Mouse (Mus musculus): ENCODE measurements around the gene Kirrel3. TPM values are rescaled to one million over a fixed set of nuclear protein-coding genes. Genes with fewer than 3 reads are reported as not detected.

Kirrel3 gene
- polyA plus RNA-seq, 1 experiment from 2014 or later = 48.9 TPM

DNA sequence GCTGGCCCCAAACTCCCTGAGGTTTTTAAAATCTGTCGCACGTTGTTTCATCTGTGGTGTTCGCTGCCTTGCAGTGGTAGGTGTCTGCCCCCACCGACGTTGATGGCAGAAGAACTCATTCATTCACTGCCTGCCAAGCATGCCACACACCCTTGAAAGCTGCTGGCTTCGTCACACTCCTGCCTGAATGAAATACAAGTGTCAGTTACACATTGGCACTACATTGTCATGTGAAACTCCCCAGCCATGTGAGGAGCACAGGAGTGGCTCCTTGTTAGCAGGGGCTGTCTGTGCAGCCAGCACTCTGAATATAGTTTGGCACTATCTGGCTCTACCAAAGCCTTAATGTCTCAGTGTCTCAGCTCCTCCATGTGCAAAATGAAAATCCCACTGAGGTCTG, 246.8 kb downstream of the Kirrel3 start:
- ATAC-seq = no peak
- Histone ChIP-seq H3K27ac (ENCODE audit: low read depth, low read length) (no peak overlapping the region), H3K4me3 (ENCODE audit: low read length) (no peak overlapping the region), H3K4me2 (ENCODE audit: low read length) (no peak overlapping the region), H3K4me1 (ENCODE audit: control insufficient read depth, insufficient read depth, low read depth, low read length) (peaks cover 3% of the 10 kb centered on the region; the same call in 1 of the 2 replicates), H3K9ac (ENCODE audit: low read depth, low read length) (no peak overlapping the region), H3K9me3 (ENCODE audit: control insufficient read depth, low read length) (no peaks in the 10 kb centered on the region), H3K27me3 (replicated peaks; ENCODE audit: control insufficient read depth, insufficient read depth, low read length) (no peaks in the 10 kb centered on the region), H3K36me3 (ENCODE audit: control insufficient read depth, insufficient read depth, low read length) (no peaks in the 10 kb centered on the region)
- WGBS = 24% methylated on average over 6 of the region's 6 CpGs

DNA sequence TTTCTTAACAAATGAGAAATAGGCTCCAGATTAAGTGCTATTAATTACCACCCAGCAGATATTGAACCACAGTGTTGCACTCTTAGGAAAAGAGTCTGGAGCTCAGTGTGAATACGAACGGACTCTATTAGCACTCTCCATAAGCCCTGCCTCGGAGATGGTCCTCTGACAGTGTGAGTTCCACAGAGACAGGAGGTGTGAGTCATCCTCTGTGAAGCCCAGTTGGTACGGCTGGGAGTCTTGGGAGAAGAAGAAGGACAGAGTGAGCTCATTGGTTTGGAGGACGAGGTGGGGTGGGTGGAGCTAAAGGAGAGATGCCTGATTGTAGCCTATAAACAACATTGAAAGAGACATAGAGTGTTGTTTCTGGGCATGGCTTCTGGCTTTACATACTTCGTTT, 247.9 kb downstream of the Kirrel3 start:
- Histone ChIP-seq H3K27me3 (replicated peaks; ENCODE audit: control insufficient read depth, insufficient read depth, low read length) (no peaks in the 10 kb centered on the region), H3K4me1 (ENCODE audit: control insufficient read depth, insufficient read depth, low read depth, low read length) (peaks cover 3% of the 10 kb centered on the region; the same call in 1 of the 2 replicates), H3K9ac (ENCODE audit: low read depth, low read length) (no peak overlapping the region), H3K4me3 (ENCODE audit: low read length) (no peak overlapping the region), H3K4me2 (ENCODE audit: low read length) (no peak overlapping the region), H3K27ac (ENCODE audit: low read depth, low read length) (no peak overlapping the region), H3K9me3 (ENCODE audit: control insufficient read depth, low read length) (no peaks in the 10 kb centered on the region), H3K36me3 (ENCODE audit: control insufficient read depth, insufficient read depth, low read length) (no peaks in the 10 kb centered on the region)
- 74% methylated on average over 6 of the region's 6 CpGs for WGBS
- no peak for ATAC-seq

DNA sequence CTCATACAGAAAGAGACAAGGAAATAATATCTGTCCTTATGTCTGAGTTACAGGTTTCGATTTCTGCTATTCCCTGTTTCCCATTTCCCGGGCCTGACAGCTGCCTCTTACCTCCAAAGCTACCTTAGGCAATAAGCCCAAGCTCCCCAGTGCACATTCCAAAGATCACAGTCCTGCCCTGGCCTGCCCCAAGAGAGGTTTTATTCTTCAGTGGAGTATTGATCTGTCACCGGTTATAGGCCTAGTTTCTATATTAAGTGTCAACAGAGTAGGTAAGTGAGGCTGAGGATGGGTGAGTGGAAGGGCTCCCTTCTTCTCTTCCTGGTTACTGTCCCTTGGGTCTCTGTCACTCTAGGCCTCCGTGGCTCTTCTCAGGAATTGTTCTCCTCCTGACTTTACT, 249.3 kb downstream of the Kirrel3 start:
- Histone ChIP-seq H3K4me2 (ENCODE audit: low read length) (no peak overlapping the region), H3K9ac (ENCODE audit: low read depth, low read length) (no peak overlapping the region), H3K27me3 (replicated peaks; ENCODE audit: control insufficient read depth, insufficient read depth, low read length) (no peaks in the 10 kb centered on the region), H3K4me1 (ENCODE audit: control insufficient read depth, insufficient read depth, low read depth, low read length) (peaks cover 7% of the 10 kb centered on the region), H3K4me3 (ENCODE audit: low read length) (no peak overlapping the region), H3K27ac (ENCODE audit: low read depth, low read length) (no peak overlapping the region), H3K9me3 (ENCODE audit: control insufficient read depth, low read length) (no peaks in the 10 kb centered on the region), H3K36me3 (ENCODE audit: control insufficient read depth, insufficient read depth, low read length) (no peaks in the 10 kb centered on the region)
- no peak for ATAC-seq
- 92% methylated on average over 4 of the region's 4 CpGs for WGBS

DNA sequence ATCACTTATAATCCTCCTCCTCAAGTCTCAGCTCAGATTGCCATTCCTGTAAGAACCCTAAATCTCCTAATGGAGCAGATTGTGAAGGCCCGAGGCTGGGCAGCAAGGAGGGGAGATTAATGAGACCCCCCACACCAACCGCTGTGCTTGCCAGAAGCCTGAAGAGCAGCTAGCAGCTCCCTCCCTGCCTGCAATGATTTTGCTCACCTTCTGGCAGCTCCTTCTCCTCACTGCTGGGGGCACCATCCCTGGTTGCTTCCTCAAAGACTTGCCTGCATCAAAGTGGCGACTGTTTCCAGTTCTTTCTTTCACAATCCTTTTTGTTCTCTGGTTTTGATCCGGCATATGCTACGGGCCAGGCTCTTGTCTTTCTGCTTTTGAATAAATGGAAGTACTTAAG, 253.7 kb downstream of the Kirrel3 start:
- Histone ChIP-seq H3K9ac (ENCODE audit: low read depth, low read length) (no peak overlapping the region), H3K27ac (ENCODE audit: low read depth, low read length) (no peak overlapping the region), H3K4me3 (ENCODE audit: low read length) (no peak overlapping the region), H3K4me1 (ENCODE audit: control insufficient read depth, insufficient read depth, low read depth, low read length) (peaks cover 4% of the 10 kb centered on the region), H3K4me2 (ENCODE audit: low read length) (no peak overlapping the region), H3K27me3 (replicated peaks; ENCODE audit: control insufficient read depth, insufficient read depth, low read length) (no peaks in the 10 kb centered on the region), H3K9me3 (ENCODE audit: control insufficient read depth, low read length) (no peaks in the 10 kb centered on the region), H3K36me3 (ENCODE audit: control insufficient read depth, insufficient read depth, low read length) (no peaks in the 10 kb centered on the region)
- peak; percentile 50; the same call in 1 of the 2 replicates for ATAC-seq
- WGBS = 43% methylated on average over 5 of the region's 5 CpGs

DNA sequence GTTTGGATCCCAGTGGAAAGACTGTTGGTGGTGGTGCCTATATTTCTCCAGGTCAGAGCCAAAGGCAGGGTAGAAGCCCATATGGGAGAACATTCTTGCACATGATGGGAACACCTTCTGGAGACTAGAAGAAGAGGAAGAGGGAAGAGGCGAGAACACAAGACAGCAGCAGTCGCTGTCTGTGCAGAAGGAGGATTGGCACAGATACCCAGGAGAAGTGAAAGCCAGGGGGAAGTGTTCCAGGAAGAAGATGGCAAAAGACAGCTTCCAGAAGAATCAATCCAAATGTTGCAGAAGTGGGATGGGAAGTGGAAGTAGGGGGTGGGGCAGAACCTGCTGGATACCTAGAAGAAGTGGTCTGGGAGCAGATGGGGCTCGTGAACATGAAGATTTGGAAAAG, 255.1 kb downstream of the Kirrel3 start:
- no peaks in the 10 kb centered on the region for H3K27me3 ChIP-seq (replicated peaks; ENCODE audit: control insufficient read depth, insufficient read depth, low read length)
- H3K27ac ChIP-seq (ENCODE audit: low read depth, low read length) = no peak overlapping the region
- H3K4me1 ChIP-seq (ENCODE audit: control insufficient read depth, insufficient read depth, low read depth, low read length) = peaks cover 4% of the 10 kb centered on the region
- no peak overlapping the region for H3K4me3 ChIP-seq (ENCODE audit: low read length)
- H3K9me3 ChIP-seq (ENCODE audit: control insufficient read depth, low read length) = no peaks in the 10 kb centered on the region
- H3K36me3 ChIP-seq (ENCODE audit: control insufficient read depth, insufficient read depth, low read length) = no peaks in the 10 kb centered on the region
- no peak overlapping the region for H3K4me2 ChIP-seq (ENCODE audit: low read length)
- ATAC-seq = no peak
- H3K9ac ChIP-seq (ENCODE audit: low read depth, low read length) = no peak overlapping the region
- 88% methylated on average over 3 of the region's 3 CpGs for WGBS

DNA sequence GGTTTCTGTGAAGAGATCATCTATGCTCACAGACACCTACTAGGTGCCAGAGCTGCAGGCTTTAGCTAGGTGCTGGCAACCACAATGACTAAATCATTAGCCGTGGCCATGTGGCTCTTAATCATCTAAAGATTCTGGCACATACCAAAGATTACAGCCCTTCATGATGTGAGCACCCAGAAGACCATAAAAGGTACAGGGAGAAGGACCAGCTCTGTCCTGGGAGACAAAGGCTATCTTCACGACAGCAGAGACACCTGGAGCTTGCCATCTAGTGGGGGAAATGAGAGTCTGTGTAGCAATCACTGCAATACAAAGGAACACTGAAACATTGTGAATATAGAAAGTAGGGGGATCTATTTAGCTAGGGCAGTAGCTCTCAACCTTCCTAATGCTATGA, 262.3 kb downstream of the Kirrel3 start:
- H3K9me3 ChIP-seq (ENCODE audit: control insufficient read depth, low read length) = no peaks in the 10 kb centered on the region
- no peaks in the 10 kb centered on the region; the same call in 1 of the 2 replicates for H3K27me3 ChIP-seq (replicated peaks; ENCODE audit: control insufficient read depth, insufficient read depth, low read length)
- no peak overlapping the region for H3K4me3 ChIP-seq (ENCODE audit: low read length)
- H3K27ac ChIP-seq (ENCODE audit: low read depth, low read length) = no peak overlapping the region
- no peak; the same call in 1 of the 2 replicates for ATAC-seq
- H3K9ac ChIP-seq (ENCODE audit: low read depth, low read length) = no peak overlapping the region
- H3K36me3 ChIP-seq (ENCODE audit: control insufficient read depth, insufficient read depth, low read length) = no peaks in the 10 kb centered on the region
- H3K4me1 ChIP-seq (ENCODE audit: control insufficient read depth, insufficient read depth, low read depth, low read length) = no peaks in the 10 kb centered on the region; the same call in 1 of the 2 replicates
- WGBS = 46% methylated on average over 2 of the region's 2 CpGs
- H3K4me2 ChIP-seq (ENCODE audit: low read length) = no peak overlapping the region

DNA sequence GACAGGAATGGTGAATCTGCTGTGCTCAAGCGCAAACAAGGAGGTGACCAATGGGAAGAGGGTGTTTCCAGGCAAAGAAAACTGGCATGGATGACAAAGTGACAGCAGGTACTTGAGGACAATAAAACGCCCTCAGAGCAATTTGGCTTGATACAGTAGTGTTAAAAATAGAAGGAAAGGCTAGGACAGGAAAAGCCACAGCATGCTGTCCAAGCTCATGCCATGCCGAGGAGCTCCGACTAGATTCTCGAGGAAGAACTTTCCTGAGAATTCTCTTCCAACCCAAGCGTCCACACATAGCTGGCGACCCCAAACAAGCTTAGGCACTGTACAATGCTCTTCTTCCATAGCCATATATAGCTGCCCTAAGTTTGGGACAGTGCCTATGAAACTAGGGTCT, 263.5 kb downstream of the Kirrel3 start:
- H3K4me1 ChIP-seq (ENCODE audit: control insufficient read depth, insufficient read depth, low read depth, low read length) = no peaks in the 10 kb centered on the region; the same call in 1 of the 2 replicates
- no peak overlapping the region for H3K4me2 ChIP-seq (ENCODE audit: low read length)
- H3K27ac ChIP-seq (ENCODE audit: low read depth, low read length) = no peak overlapping the region
- H3K9me3 ChIP-seq (ENCODE audit: control insufficient read depth, low read length) = no peaks in the 10 kb centered on the region
- H3K4me3 ChIP-seq (ENCODE audit: low read length) = no peak overlapping the region
- no peak overlapping the region for H3K9ac ChIP-seq (ENCODE audit: low read depth, low read length)
- no peaks in the 10 kb centered on the region for H3K36me3 ChIP-seq (ENCODE audit: control insufficient read depth, insufficient read depth, low read length)
- ATAC-seq = no peak
- H3K27me3 ChIP-seq (replicated peaks; ENCODE audit: control insufficient read depth, insufficient read depth, low read length) = no peaks in the 10 kb centered on the region; the same call in 1 of the 2 replicates
- WGBS = 91% methylated on average over 7 of the region's 7 CpGs

DNA sequence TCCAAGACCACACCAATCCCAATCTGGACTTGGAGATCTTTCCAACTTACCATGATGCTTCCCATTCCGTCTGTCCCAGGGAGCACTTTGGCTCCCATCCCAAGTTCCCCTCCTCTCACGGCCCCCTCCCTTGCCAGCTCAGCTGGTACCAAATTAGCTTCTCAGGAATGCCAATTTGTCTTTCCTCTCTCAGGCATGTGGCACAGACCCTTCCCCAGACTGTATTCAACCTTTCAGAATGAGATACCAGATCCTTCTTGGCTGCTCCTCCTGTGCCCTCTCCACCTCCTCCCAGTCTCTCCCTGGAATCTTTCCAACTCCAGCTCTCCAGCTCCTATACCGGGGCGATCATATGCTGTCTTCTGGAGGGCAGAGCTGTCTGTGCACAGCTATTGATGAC, 264.2 kb downstream of the Kirrel3 start:
- no peaks in the 10 kb centered on the region for H3K9me3 ChIP-seq (ENCODE audit: control insufficient read depth, low read length)
- peak; percentile 61 for ATAC-seq
- H3K4me2 ChIP-seq (ENCODE audit: low read length) = no peak overlapping the region
- H3K27me3 ChIP-seq (replicated peaks; ENCODE audit: control insufficient read depth, insufficient read depth, low read length) = no peaks in the 10 kb centered on the region; the same call in 1 of the 2 replicates
- H3K4me3 ChIP-seq (ENCODE audit: low read length) = no peak overlapping the region
- no peak overlapping the region for H3K27ac ChIP-seq (ENCODE audit: low read depth, low read length)
- WGBS = 36% methylated on average over 4 of the region's 4 CpGs
- H3K4me1 ChIP-seq (ENCODE audit: control insufficient read depth, insufficient read depth, low read depth, low read length) = no peaks in the 10 kb centered on the region; the same call in 1 of the 2 replicates
- no peak overlapping the region for H3K9ac ChIP-seq (ENCODE audit: low read depth, low read length)
- H3K36me3 ChIP-seq (ENCODE audit: control insufficient read depth, insufficient read depth, low read length) = no peaks in the 10 kb centered on the region

DNA sequence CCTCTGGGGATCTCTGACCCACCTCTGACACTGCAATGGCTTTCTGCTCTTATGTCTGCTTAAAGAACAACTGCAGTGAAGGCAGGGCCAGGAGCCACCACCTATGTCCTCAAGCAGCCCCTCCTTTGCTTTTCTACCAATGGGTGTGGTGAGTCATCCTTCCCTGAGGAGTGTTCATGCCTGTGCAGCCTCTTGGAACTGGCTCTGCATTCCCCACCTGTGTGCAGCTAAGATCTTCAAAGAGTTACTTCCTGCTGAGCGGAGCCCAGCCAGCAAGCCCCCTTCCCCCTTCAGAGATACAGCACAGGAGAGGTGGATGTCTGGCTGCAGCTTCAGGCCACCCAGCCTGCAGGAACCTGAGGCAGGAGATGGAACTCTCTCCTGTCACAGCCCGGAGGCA, 265.2 kb downstream of the Kirrel3 start:
- ATAC-seq = no peak
- H3K27me3 ChIP-seq (replicated peaks; ENCODE audit: control insufficient read depth, insufficient read depth, low read length) = no peaks in the 10 kb centered on the region; the same call in 1 of the 2 replicates
- H3K4me3 ChIP-seq (ENCODE audit: low read length) = no peak overlapping the region
- no peaks in the 10 kb centered on the region for H3K9me3 ChIP-seq (ENCODE audit: control insufficient read depth, low read length)
- H3K9ac ChIP-seq (ENCODE audit: low read depth, low read length) = no peak overlapping the region
- no peaks in the 10 kb centered on the region for H3K36me3 ChIP-seq (ENCODE audit: control insufficient read depth, insufficient read depth, low read length)
- WGBS = 71% methylated on average over 2 of the region's 2 CpGs
- no peak overlapping the region for H3K27ac ChIP-seq (ENCODE audit: low read depth, low read length)
- H3K4me2 ChIP-seq (ENCODE audit: low read length) = no peak overlapping the region
- no peaks in the 10 kb centered on the region; the same call in 1 of the 2 replicates for H3K4me1 ChIP-seq (ENCODE audit: control insufficient read depth, insufficient read depth, low read depth, low read length)

Data from hindbrain, embryonic 16.5 days (tissue).